Mouse (Mus musculus) left cerebral cortex, postnatal 36 days (tissue): ENCODE measurements at regions not wholly inside any gene's neighbourhood (a gene's known extent, or its start where the extent isn't known, plus 50 kb on each side); places are given as distances from the start of the nearest gene placed in this dataset.

ENCODE experiments used
- DNase-seq, 2 experiments: peaks; one replicate each; pipeline ENCODE4 v3.0.0; 2021 to 2022; ENCODE audit warnings: low spot score in 2 of 2, mixed read lengths in 1 of 2
- intact Hi-C: fragments of 180-260 bp; cut with DNase I; formaldehyde crosslinking; loops from one replicate; pipeline ENCODE4 v1.15.1; 2025

- intact Hi-C loops = no loop called here
- no peak for DNase-seq
Observed at GRCm38 (mm10) chr4:34221915-34222314, 171.9 kb upstream of the Spaca1 start.

- intact Hi-C loops = no loop called here
- peak; percentile 45 to 64 for DNase-seq
Observed at GRCm38 (mm10) chr4:34226089-34226840, 176.3 kb upstream of the Spaca1 start.

GRCm38 (mm10) chr4:34226886-34227285 lies 176.9 kb upstream of the Spaca1 start:
- DNase-seq = no peak
- intact Hi-C loops = no loop called here

- intact Hi-C loops = no loop called here
- DNase-seq = no peak
Observed at GRCm38 (mm10) chr4:34227611-34228010, 177.6 kb upstream of the Spaca1 start.

GRCm38 (mm10) chr4:34231270-34231669 lies 181.3 kb upstream of the Spaca1 start:
- intact Hi-C loops = loop anchor here (2.0 kb wide), 1 partner anchor 834 kb away; no protein-coding TSS in a partner anchor
- peak; percentile 50 to 65 for DNase-seq

- intact Hi-C loops = no loop called here
- DNase-seq = no peak
Observed at GRCm38 (mm10) chr4:34234204-34234603, 184.2 kb upstream of the Spaca1 start.

- no peak for DNase-seq
- intact Hi-C loops = no loop called here
Observed at GRCm38 (mm10) chr4:34234645-34235044, 184.7 kb upstream of the Spaca1 start.

- intact Hi-C loops = no loop called here
- no peak for DNase-seq
Observed at GRCm38 (mm10) chr4:34237791-34238190, 187.8 kb upstream of the Spaca1 start.

- no peak for DNase-seq
- intact Hi-C loops = no loop called here
Observed at GRCm38 (mm10) chr4:34239624-34240023, 189.6 kb upstream of the Spaca1 start.

- intact Hi-C loops = no loop called here
- DNase-seq = no peak
Observed at GRCm38 (mm10) chr4:34241060-34241571, 191.1 kb upstream of the Spaca1 start.

- DNase-seq = no peak
- intact Hi-C loops = no loop called here
Observed at GRCm38 (mm10) chr4:34241673-34242072, 191.7 kb upstream of the Spaca1 start.

- intact Hi-C loops = no loop called here
- no peak for DNase-seq
Observed at GRCm38 (mm10) chr4:34259444-34259843, 209.5 kb upstream of the Spaca1 start.

GRCm38 (mm10) chr4:34260468-34260867 lies 210.5 kb upstream of the Spaca1 start:
- intact Hi-C loops = no loop called here
- DNase-seq = no peak

- intact Hi-C loops = no loop called here
- no peak for DNase-seq
Observed at GRCm38 (mm10) chr4:34261809-34262208, 211.8 kb upstream of the Spaca1 start.

GRCm38 (mm10) chr4:34264431-34264830 lies 214.4 kb upstream of the Spaca1 start:
- DNase-seq = no peak
- intact Hi-C loops = no loop called here

- no peak for DNase-seq
- intact Hi-C loops = no loop called here
Observed at GRCm38 (mm10) chr4:34274316-34274715, 224.3 kb upstream of the Spaca1 start.

GRCm38 (mm10) chr4:34275372-34275771 lies 225.4 kb upstream of the Spaca1 start:
- intact Hi-C loops = no loop called here
- DNase-seq = no peak

GRCm38 (mm10) chr4:34302504-34303108 lies 248.1 kb upstream of the Akirin2 start:
- no peak for DNase-seq
- intact Hi-C loops = no loop called here

GRCm38 (mm10) chr4:34308921-34309563 lies 241.7 kb upstream of the Akirin2 start:
- no peak for DNase-seq
- intact Hi-C loops = no loop called here

- no peak for DNase-seq
- intact Hi-C loops = no loop called here
Observed at GRCm38 (mm10) chr4:34310061-34310642, 240.6 kb upstream of the Akirin2 start.
